Mouse (Mus musculus) hindbrain, embryonic 14.5 days (tissue): ENCODE data around the gene Taf11. TPM values are rescaled to one million over a fixed set of nuclear protein-coding genes. Genes with fewer than 3 reads are reported as not detected.

ENCODE experiments used
- ATAC-seq: fragments of 200-750 bp; cut with Nextera tagmentation; 2 replicates; pipeline ENCODE4 v1.8.0; 2017; ENCODE audit warnings: moderate number of reproducible peaks, mild to moderate bottlenecking, moderate TSS enrichment, moderate library complexity; ENCODE audit not compliant: low FRiP score
- DNase-seq: peaks from one replicate; pipeline ENCODE4 v3.0.0-alpha.2; 2015; ENCODE audit warnings: low spot score
- H3K27ac ChIP-seq: fragments of 300-500 bp; sonication (generic); 2 replicates; pipeline ENCODE4 v1.5.1; 2014; ENCODE audit warnings: mild to moderate bottlenecking, moderate library complexity
- H3K27me3 ChIP-seq: fragments of 300-500 bp; sonication (generic); 2 replicates; pipeline ENCODE4 v1.6.1; 2014; ENCODE audit warnings: mild to moderate bottlenecking, low read length, mixed read lengths; ENCODE audit not compliant: control insufficient read depth, insufficient read depth
- H3K36me3 ChIP-seq: fragments of 300-500 bp; sonication (generic); replicated peaks from 2 replicates; pipeline ENCODE4 v1.6.1; 2014; ENCODE audit not compliant: control insufficient read depth, insufficient read depth
- H3K4me1 ChIP-seq: fragments of 300-500 bp; sonication (generic); replicated peaks from 2 replicates; pipeline ENCODE4 v1.6.1; 2014; ENCODE audit warnings: antibody characterized with exemption, low read length, mixed read lengths; ENCODE audit not compliant: control insufficient read depth, insufficient read depth
- H3K4me2 ChIP-seq: fragments of 300-500 bp; sonication (generic); replicated peaks from 2 replicates; pipeline ENCODE4 v1.6.1; 2014; ENCODE audit warnings: mild to moderate bottlenecking, moderate library complexity
- H3K4me3 ChIP-seq: fragments of 300-500 bp; sonication (generic); replicated peaks from 2 replicates; pipeline ENCODE4 v1.5.1; 2014; ENCODE audit warnings: mild to moderate bottlenecking, low read length
- H3K9ac ChIP-seq: fragments of 300-500 bp; sonication (generic); 2 replicates; pipeline ENCODE4 v1.6.1; 2014
- H3K9me3 ChIP-seq: fragments of 300-500 bp; sonication (generic); 2 replicates; pipeline ENCODE4 v1.6.1; 2016; ENCODE audit warnings: low read length; ENCODE audit not compliant: control insufficient read depth
- WGBS: fragments of 180-500 bp; shearing (Covaris S2); extraction: QIAGEN DNeasy Blood & Tissue Kit; methylation state at CpG from one replicate; pipeline ENCODE4 v1.1.7; 2014; 5-methylcytosine and 5-hydroxymethylcytosine counted together
- polyA plus RNA-seq: library from polyadenylated mRNA; unstranded; fragments of >200 nt; fragmentation: Nextera tagmentation; extraction: Ambion mirVana; gene quantifications from 2 replicates; pipeline ENCODE4 v1.2.1, GENCODE M21; 2014

Taf11 gene
- polyA plus RNA-seq, 1 experiment from 2014 or later: 51.8 TPM

DNA sequence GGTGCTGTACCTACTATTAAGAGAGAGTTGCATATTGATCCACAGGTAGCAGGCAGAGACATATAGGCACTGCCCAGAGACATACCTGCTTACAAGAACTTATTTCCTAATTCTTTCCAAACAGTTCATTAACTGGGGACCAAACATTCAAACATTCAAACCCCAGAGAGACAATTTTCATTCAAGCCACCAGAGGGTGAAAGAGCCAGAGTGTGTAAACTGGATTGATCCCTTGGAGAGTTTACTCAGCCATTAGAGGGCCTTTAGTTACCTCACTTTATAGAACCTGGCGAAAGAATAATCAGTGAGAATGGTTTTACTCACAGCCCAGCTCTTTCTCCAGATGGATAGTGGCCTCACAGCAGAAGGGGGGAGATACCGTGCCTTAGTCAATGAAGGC, 44.2 kb downstream of the Taf11 start:
- DNase-seq: no peak
- WGBS: 89% methylated on average over 2 of the region's 2 CpGs
- Histone ChIP-seq H3K9me3 (no peaks in the 10 kb centered on the region), H3K4me3 (no peak overlapping the region), H3K4me2 (no peak overlapping the region), H3K36me3 (no peaks in the 10 kb centered on the region), H3K27me3 (no peaks in the 10 kb centered on the region), H3K9ac (no peak overlapping the region), H3K4me1 (no peaks in the 10 kb centered on the region), H3K27ac (no peak overlapping the region)
- ATAC-seq: no peak

- Histone ChIP-seq H3K27me3 (no peaks in the 10 kb centered on the region), H3K36me3 (peaks cover 1% of the 10 kb centered on the region), H3K9ac (no peak overlapping the region), H3K4me1 (peaks cover 24% of the 10 kb centered on the region), H3K9me3 (no peaks in the 10 kb centered on the region), H3K4me3 (no peak overlapping the region), H3K27ac (no peak overlapping the region), H3K4me2 (peak overlapping the region; percentile 90)
- DNase-seq (no peak), ATAC-seq (no peak)
- 40% methylated on average over 2 of the region's 2 CpGs for whole genome bisulfite sequencing
Observed at GRCm38 (mm10) chr17:27859131-27859530, 50.5 kb downstream of the Taf11 start.

DNA sequence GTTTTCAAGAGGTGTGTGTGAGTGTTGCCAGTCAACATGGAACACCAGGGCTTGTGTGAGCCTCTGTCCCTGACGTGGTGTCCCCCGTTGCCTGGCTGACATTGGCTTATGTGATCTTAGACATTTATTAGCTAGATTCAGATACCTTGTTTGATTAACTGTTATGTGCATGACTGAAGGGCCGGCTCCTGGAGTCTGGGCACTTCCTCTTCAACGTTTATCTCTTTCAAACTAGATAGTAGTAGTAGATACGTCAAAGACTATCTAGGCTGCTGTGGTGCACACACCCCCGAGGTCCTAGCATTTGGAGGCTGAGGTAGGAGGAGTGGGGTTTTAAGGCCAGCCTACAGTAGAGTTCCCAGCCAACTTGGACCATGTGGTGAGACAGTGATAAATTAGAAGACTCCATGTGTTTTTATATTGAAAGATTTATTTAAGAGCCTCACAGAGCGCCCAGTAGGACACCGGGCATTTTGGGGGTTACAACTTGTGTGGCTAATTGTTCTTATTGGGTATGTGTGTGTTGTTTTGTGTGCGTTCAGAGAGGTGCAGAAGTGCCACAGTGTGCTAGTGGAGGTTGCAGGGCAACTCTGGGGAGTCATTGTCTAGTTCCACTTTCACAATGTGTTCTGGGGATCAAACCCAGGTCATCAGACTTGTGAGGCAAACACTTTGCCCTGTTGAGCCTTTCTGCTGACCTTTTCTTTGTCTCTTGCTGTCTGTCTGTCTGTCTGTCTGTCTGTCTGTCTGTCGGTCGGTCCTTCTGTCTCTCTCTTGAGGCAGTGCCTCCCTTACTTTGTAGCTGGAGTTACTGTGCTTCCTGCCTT, 51.8 kb downstream of the Taf11 start:
- peak overlapping the region; percentile 95 for H3K9ac ChIP-seq
- H3K4me3 ChIP-seq: peak overlapping the region; percentile 98
- peak overlapping the region; percentile 90 for H3K4me2 ChIP-seq
- peaks cover 24% of the 10 kb centered on the region for H3K4me1 ChIP-seq
- H3K9me3 ChIP-seq: no peaks in the 10 kb centered on the region
- no peak for DNase-seq
- H3K27ac ChIP-seq: no peak overlapping the region
- peaks cover 14% of the 10 kb centered on the region for H3K36me3 ChIP-seq
- no peak for ATAC-seq
- 51% methylated on average over 11 of the region's 11 CpGs for WGBS
- H3K27me3 ChIP-seq: no peaks in the 10 kb centered on the region

DNA sequence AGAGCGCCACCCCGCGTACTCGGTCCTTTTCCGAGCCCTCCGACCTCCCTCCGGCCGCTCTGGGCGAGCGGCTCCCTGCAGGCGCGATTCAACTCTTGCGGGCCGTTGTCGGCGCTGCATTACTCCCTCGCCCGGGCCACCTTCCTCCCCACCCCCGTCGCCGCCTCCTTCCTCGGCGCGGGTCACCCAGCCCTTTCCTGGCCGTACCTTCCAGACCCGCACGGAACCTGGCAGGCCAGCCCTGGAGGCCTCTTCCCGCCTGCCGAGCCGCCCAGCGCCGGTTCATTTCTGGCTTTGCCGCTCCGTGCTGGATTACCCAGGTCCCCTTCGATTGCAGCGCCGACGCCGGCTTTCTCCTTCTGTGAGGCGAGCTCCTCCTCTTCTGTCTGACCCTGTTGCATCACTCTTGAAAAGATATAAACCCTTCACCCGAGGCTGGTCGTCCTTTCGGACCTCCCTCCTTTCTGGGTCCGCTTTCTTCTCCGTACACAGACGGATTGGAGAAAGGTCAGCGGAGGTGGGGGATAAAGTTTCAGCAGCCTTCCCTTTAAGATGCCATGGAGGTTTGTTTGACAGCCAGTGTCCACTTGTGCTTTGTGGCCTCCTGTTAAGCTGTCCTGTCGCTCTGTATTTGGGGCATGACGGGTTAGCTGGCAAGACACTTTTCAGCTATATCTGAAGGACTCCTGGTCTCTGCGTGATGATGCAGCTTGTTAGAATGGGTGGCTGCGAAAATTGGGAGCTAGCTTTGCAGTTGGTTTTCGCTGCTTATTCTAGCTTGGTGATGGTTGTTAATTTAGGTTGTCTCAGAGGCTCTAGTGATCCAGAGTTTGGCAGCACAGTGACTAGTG, 52.6 kb downstream of the Taf11 start:
- Histone ChIP-seq H3K9ac (peak overlapping the region; percentile 95), H3K4me2 (peak overlapping the region; percentile 90), H3K9me3 (no peaks in the 10 kb centered on the region), H3K27me3 (no peaks in the 10 kb centered on the region), H3K4me1 (peaks cover 24% of the 10 kb centered on the region), H3K27ac (peak overlapping the region; percentile 88), H3K36me3 (peaks cover 22% of the 10 kb centered on the region), H3K4me3 (peak overlapping the region; percentile 98)
- WGBS: 3% methylated on average over 44 of the region's 52 CpGs
- peak; percentile 63 for ATAC-seq
- peak; percentile 38 for DNase-seq

- Histone ChIP-seq H3K27me3 (no peaks in the 10 kb centered on the region), H3K4me2 (peak within 1 kb of the TSS; percentile 90), H3K9ac (peak within 1 kb of the TSS; percentile 95), H3K4me3 (peak within 1 kb of the TSS; percentile 98), H3K36me3 (peaks cover 27% of the 10 kb centered on the region), H3K9me3 (no peaks in the 10 kb centered on the region), H3K27ac (peak within 1 kb of the TSS; percentile 88), H3K4me1 (peaks cover 24% of the 10 kb centered on the region)
- DNase-seq: peak; percentile 78
- WGBS: under 1% methylated on average over 54 of the region's 54 CpGs
- peak; percentile 89 for ATAC-seq
Observed at GRCm38 (mm10) chr17:27856265-27856797, 53.3 kb downstream of the Taf11 start, which contains the start of gene Uhrf1bp1. Uhrf1bp1 (plus strand) TSS chr17:27856441.

Other genes with a start within 250 kb of the Taf11 start
- gene Spdef, start 180.9 kb downstream of the Taf11 start, polyA plus RNA-seq: 0.26 and 0.94 TPM in 2 replicates
- 11.1 and 12.2 TPM in 2 replicates for gene D17Wsu92e, start 89.2 kb downstream of the Taf11 start, polyA plus RNA-seq
- 202 and 223 TPM in 2 replicates for gene Snrpc, start 71.7 kb downstream of the Taf11 start, polyA plus RNA-seq
- gene Uhrf1bp1, start 53.4 kb downstream of the Taf11 start, polyA plus RNA-seq: 8.2 and 8.9 TPM in 2 replicates
- 62.3 and 69.0 TPM in 2 replicates for gene Anks1, start 538 bp downstream of the Taf11 start, polyA plus RNA-seq
- 0.94 and 1.6 TPM in 2 replicates for gene Tcp11, start 170.8 kb upstream of the Taf11 start, polyA plus RNA-seq
- gene Scube3, start 232.3 kb upstream of the Taf11 start, polyA plus RNA-seq: 4.7 and 6.6 TPM in 2 replicates